Mouse (Mus musculus) spleen, adult 2 months (tissue): ENCODE data around the gene Atxn7l2.

Experiments
- CTCF ChIP-seq: fragments of 200-500 bp; IDR thresholded peaks from 2 replicates; pipeline ENCODE4 v1.5.1; 2011; ENCODE audit warnings: mild to moderate bottlenecking, inconsistent platforms; ENCODE audit not compliant: insufficient read depth, insufficient read length, insufficient replicate concordance; ENCODE audit errors: extremely low read depth
- POLR2A ChIP-seq: fragments of 200-500 bp; IDR thresholded peaks from 2 replicates; pipeline ENCODE4 v1.6.1; 2011; ENCODE audit warnings: low read depth, low read length, inconsistent platforms

DNA sequence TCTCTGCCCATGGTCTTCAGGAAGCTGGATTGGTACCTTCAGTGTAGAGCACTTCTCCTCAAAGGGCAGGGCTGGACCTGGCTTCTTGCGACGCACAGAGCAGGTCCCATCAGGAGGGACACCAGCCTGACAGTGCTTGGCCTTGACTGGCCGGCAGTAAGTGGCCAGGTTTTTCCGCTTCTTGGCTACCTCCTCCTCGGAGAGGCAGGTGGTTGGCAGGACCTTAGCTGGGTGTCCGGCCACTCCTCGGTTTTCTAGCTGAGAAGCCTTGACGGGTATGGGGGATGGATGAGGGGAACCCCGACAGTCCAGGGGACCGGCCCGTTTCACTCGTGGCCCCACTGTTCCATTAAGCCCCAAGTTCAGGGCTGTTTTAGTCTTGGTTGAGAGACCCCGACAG is 7.5 kb downstream of the Atxn7l2 start:
- TF ChIP-seq CTCF (no peak), POLR2A (no peak)
